Mouse (Mus musculus) liver, adult 2 months (tissue): Measurements from ENCODE around the gene Terf2. TPM values are rescaled to one million over a fixed set of nuclear protein-coding genes. Genes with fewer than 3 reads are reported as not detected.

Source experiments
- DNase-seq: peaks from one replicate; pipeline ENCODE4 v3.0.0-alpha.2; 2011; ENCODE audit warnings: low read depth, low spot score; ENCODE audit errors: extremely low read depth
- H3K27ac ChIP-seq: fragments of 200-500 bp; replicated peaks from 2 replicates; pipeline ENCODE4 v1.5.1; 2012; ENCODE audit warnings: low read depth, mild to moderate bottlenecking, control low read depth, inconsistent platforms, low read length; ENCODE audit not compliant: insufficient read depth
- H3K27me3 ChIP-seq: fragments of 200-500 bp; 2 replicates; pipeline ENCODE4 v1.6.1; 2012; ENCODE audit warnings: mild to moderate bottlenecking, moderate library complexity, low read length, inconsistent platforms; ENCODE audit not compliant: control insufficient read depth, insufficient read depth
- H3K36me3 ChIP-seq: fragments of 200-500 bp; 2 replicates; pipeline ENCODE4 v1.6.1; 2012; ENCODE audit warnings: low read length, inconsistent platforms; ENCODE audit not compliant: control insufficient read depth, insufficient read depth
- H3K4me1 ChIP-seq: fragments of 200-500 bp; 2 replicates; pipeline ENCODE4 v1.6.1; 2011; ENCODE audit warnings: low read length; ENCODE audit not compliant: control insufficient read depth, insufficient read depth
- H3K4me3 ChIP-seq: fragments of 200-500 bp; 2 replicates; pipeline ENCODE4 v1.5.1; 2011; ENCODE audit warnings: low read depth, mild to moderate bottlenecking, control low read depth, low read length, moderate library complexity; ENCODE audit not compliant: insufficient read depth
- H3K79me2 ChIP-seq: fragments of 200-500 bp; 2 replicates; pipeline ENCODE4 v1.6.1; 2012; ENCODE audit warnings: inconsistent platforms, mild to moderate bottlenecking, low read length, moderate library complexity; ENCODE audit not compliant: control insufficient read depth, insufficient read depth
- H3K9ac ChIP-seq: fragments of 200-500 bp; 2 replicates; pipeline ENCODE4 v1.6.1; 2012; ENCODE audit warnings: low read depth, mild to moderate bottlenecking, control low read depth, inconsistent platforms, low read length
- CTCF ChIP-seq: fragments of 200-500 bp; IDR thresholded peaks from 2 replicates; pipeline ENCODE4 v1.5.1; 2011; ENCODE audit warnings: low read depth, low read length, control low read depth
- POLR2A ChIP-seq: fragments of 200-500 bp; IDR thresholded peaks from 2 replicates; pipeline ENCODE4 v1.6.1; 2011; ENCODE audit warnings: low read length, control low read depth; ENCODE audit not compliant: insufficient read depth; ENCODE audit errors: extremely low read depth
- WGBS: fragments of 180-500 bp; shearing (Covaris S2); methylation state at CpG from one replicate; pipeline ENCODE4 v1.1.7; 2018; 5-methylcytosine and 5-hydroxymethylcytosine counted together
- polyA plus RNA-seq: library from polyadenylated mRNA; depleted of rRNA; stranded (reverse); fragments of >200 nt; gene quantifications from 2 replicates; pipeline ENCODE4 v1.2.3, GENCODE M21; 2012; rRNA removed
- total RNA-seq: library from RNA; depleted of rRNA; stranded (reverse); fragments of >200 nt; gene quantifications from 2 replicates; pipeline ENCODE4 v1.2.3, GENCODE M21; 2014; rRNA removed

Gene Terf2
- total RNA-seq (3.6 and 4.0 TPM in 2 replicates), polyA plus RNA-seq (2.9 and 3.3 TPM in 2 replicates)

- Histone ChIP-seq H3K27me3 (no peaks in the 10 kb centered on the region), H3K9ac (peak within 1 kb of the TSS; percentile 97), H3K4me3 (peak within 1 kb of the TSS; percentile 100), H3K27ac (peak within 1 kb of the TSS; percentile 97), H3K4me1 (peaks cover 7% of the 10 kb centered on the region), H3K79me2 (peaks cover 5% of the 10 kb centered on the region; the same call in 1 of the 2 replicates), H3K36me3 (no peaks in the 10 kb centered on the region; the same call in 1 of the 2 replicates)
- DNase-seq, result peak; percentile 83
- 4% methylated on average over 37 of the region's 39 CpGs for WGBS
- TF ChIP-seq POLR2A (0 out of 2 replicates have a peak, but pooled peaks have one; percentile 26), CTCF (no peak)
Measured at GRCm38 (mm10) chr8:107096366-107097036, at the start of gene Terf2. Gene Terf2 (minus strand): TSS chr8:107096547.

- 73% methylated on average over 4 of the region's 4 CpGs for WGBS
- Histone ChIP-seq H3K4me3 (no peak overlapping the region), H3K27ac (peak overlapping the region; percentile 28; the same call in 1 of the 2 replicates), H3K36me3 (no peaks in the 10 kb centered on the region), H3K27me3 (no peaks in the 10 kb centered on the region), H3K4me1 (peaks cover 27% of the 10 kb centered on the region), H3K9ac (no peak overlapping the region), H3K79me2 (no peaks in the 10 kb centered on the region)
- no peak for DNase-seq
- no peak for TF ChIP-seq POLR2A
- no peak for TF ChIP-seq CTCF
Measured at GRCm38 (mm10) chr8:107143501-107143900, 47.2 kb upstream of the Terf2 start.

- Histone ChIP-seq H3K4me1 (peaks cover 28% of the 10 kb centered on the region), H3K36me3 (no peaks in the 10 kb centered on the region), H3K79me2 (no peaks in the 10 kb centered on the region), H3K27me3 (no peaks in the 10 kb centered on the region), H3K9ac (no peak overlapping the region), H3K27ac (peak overlapping the region; percentile 84), H3K4me3 (no peak overlapping the region)
- no peak for TF ChIP-seq CTCF
- no peak for TF ChIP-seq POLR2A
- 24% methylated on average over 4 of the region's 4 CpGs for WGBS
- DNase-seq, result peak; percentile 94
Measured at GRCm38 (mm10) chr8:107142539-107142938, 46.2 kb upstream of the Terf2 start.

DNA sequence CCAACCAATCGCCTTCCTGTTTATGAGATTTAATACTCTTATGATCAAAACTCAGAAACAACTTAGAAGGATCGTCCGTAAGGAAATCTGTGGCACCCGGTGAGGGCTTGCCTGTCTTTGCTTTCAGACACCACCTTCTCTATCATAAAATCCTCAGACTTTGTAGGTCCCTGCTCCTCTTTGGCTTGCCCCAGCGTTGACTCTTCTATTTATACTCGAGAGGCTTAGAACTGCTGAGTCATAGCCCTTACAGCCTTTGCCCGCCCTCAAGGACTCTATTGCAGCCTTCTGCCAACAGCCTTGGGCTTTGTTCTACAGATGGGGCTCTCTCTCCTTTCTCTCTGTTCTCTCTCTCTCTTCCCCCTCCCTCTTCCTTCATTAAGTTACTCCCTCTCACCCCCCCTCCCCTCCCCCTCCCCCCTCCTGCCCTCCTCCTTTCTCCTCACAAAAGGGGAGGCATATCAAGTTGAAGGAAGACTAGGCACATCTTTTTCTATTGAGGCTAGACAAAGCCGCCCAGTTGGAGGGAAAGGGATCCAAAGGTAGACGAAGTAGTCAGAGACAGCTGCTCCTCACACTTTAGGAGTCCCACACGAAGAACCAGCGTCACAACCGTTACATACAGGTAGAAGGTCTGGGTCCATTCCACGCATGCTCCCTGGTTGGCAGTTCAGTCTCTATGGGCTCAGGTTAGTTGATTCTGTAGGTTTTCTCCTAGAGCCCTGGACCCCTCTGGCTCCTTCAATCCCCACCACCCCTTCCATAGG is 43.5 kb upstream of the Terf2 start:
- DNase-seq, result peak; percentile 85
- no peaks in the 10 kb centered on the region for H3K79me2 ChIP-seq
- H3K9ac ChIP-seq, result no peak overlapping the region
- H3K36me3 ChIP-seq, result no peaks in the 10 kb centered on the region
- H3K4me1 ChIP-seq, result peaks cover 21% of the 10 kb centered on the region
- no peak overlapping the region for H3K4me3 ChIP-seq
- H3K27ac ChIP-seq, result peak overlapping the region; percentile 70
- WGBS, result 59% methylated on average over 13 of the region's 13 CpGs
- H3K27me3 ChIP-seq, result no peaks in the 10 kb centered on the region
- no peak for TF ChIP-seq CTCF
- no peak for TF ChIP-seq POLR2A

DNA sequence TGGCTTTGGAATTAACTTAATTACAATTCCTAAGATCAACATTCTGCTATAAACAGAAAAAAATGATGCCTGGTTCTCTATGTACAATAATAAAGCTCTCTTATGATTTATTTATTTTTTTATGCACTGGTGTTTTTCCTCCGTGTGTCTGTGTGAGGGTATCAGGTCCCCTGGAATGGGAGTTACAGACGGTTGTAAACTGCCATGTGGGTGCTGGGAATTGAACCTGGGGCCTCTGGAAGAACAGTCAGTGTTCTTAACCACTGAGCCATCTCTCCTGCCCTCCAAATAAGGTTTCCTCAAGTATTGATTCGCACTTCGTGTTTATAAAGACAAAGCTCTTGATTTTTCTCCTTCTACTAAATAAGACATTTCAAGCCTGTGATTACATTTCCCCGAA is 42.0 kb upstream of the Terf2 start:
- no peaks in the 10 kb centered on the region for H3K36me3 ChIP-seq
- no peak for DNase-seq

More for the DNA sequence above, 42.0 kb upstream of the Terf2 start:
- peak overlapping the region; percentile 38; the same call in 1 of the 2 replicates for H3K27ac ChIP-seq
- TF ChIP-seq CTCF (no peak), POLR2A (no peak)
- peaks cover 21% of the 10 kb centered on the region for H3K4me1 ChIP-seq
- H3K9ac ChIP-seq, result no peak overlapping the region
- H3K27me3 ChIP-seq, result no peaks in the 10 kb centered on the region
- no peaks in the 10 kb centered on the region for H3K79me2 ChIP-seq
- 82% methylated on average over 5 of the region's 5 CpGs for WGBS
- no peak overlapping the region for H3K4me3 ChIP-seq
